Mouse (Mus musculus) bone marrow, adult 2 months (tissue): ENCODE data around the gene Dlg2.

ENCODE experiments used
- CTCF ChIP-seq: fragments of 200-500 bp; IDR thresholded peaks from 2 replicates; pipeline ENCODE4 v1.5.1; 2011; ENCODE audit warnings: low read length, control low read depth; ENCODE audit not compliant: control insufficient read depth, insufficient read depth
- POLR2A ChIP-seq: fragments of 200-500 bp; IDR thresholded peaks from 2 replicates; pipeline ENCODE4 v1.6.1; 2011; ENCODE audit warnings: low read depth, mild to moderate bottlenecking, control low read depth, low read length, borderline replicate concordance; ENCODE audit not compliant: control insufficient read depth

DNA sequence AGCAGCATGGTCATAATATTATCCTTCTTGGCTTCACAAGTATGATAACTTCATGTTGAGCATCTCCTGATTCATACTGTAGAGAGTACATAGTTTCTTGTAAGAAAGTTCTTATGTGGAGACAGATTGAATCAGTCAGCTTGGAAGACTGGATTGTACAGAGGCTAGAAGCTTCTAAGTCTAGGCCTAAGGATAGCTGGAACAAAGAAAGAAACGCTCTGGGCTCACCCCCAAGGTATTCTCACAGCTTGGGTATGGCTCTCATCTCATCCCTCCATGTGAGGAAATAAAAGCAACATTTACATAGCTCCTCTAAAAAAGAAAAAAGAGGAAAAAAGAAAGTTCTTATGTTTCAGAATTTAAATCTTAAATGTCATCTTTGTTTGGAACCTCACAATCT lies 1466.8 kb downstream of the Dlg2 start:
- no peak for TF ChIP-seq POLR2A
- TF ChIP-seq CTCF: no peak
